Mouse (Mus musculus) lung, adult 2 months (tissue): Measurements from ENCODE around the gene Ywhaq.

Source experiments
- CTCF ChIP-seq: fragments of 200-500 bp; IDR thresholded peaks from 2 replicates; pipeline ENCODE4 v1.5.1; 2011; ENCODE audit warnings: mild to moderate bottlenecking, low read length, control low read depth; ENCODE audit not compliant: insufficient read depth
- POLR2A ChIP-seq: fragments of 200-500 bp; IDR thresholded peaks from 2 replicates; pipeline ENCODE4 v1.6.1; 2011; ENCODE audit warnings: low read depth, mild to moderate bottlenecking, control low read depth, low read length, borderline replicate concordance; ENCODE audit errors: extremely low read depth

DNA sequence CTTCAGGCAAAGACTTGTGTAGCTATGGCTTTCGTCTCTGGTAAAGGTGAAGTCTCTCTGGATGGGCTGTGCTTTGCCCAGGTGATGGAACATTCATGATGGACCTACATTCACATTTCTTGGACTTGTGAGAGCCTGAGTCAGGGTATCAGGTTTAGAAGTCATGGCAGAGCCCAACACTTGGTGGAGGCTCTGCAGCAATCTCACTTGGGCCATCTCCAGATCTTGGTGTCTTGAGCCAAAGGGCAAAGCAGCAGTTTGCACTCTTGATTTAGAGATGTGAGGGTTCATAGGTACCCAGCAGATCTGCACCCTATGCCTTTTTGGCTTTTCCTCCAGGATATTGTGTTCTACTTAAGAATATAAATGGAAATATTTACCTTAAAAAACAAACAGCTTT, 38.6 kb upstream of the Ywhaq start:
- TF ChIP-seq CTCF (no peak), POLR2A (no peak)
